Mouse (Mus musculus): ENCODE measurements around the gene Grin2b. TPM values are rescaled to one million over a fixed set of nuclear protein-coding genes. Genes with fewer than 3 reads are reported as not detected.
"Not testable (repeated sequence)": the region's sequence is repeated elsewhere in the genome, so short reads cannot be mapped to it uniquely, and the experiment has no call there.

Grin2b gene
- polyA plus RNA-seq, 1 experiment: not detected

DNA sequence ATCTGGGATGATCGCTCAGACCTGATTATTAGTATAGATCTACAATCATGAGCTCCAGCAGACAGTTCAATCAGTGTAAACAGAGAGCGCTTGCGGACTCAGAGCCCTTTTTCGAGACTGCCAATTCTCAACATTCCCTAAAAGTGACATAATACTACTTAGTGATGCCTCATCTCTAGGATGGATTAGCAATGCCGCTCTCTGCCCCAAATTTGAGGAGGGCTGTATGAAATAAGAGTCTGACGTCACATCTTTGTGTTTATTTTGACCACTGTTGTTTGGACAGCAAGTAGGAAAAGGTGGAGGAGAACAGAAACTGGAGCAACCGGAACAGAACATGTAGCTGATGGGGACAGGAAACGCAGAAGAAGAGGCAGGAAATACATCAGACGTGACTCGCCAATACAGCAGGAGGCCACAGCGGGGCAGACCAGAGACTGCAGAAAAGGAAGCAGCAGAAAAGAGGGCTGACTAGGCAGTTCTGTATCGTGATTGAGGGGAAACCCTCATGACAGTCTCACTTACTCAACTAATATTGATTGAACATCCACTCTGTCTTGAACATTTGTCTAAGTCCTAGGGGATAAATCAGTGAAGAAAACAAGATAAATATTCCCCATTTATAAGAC, 472.5 kb downstream of the Grin2b start:
- H3K4me3 ChIP-seq (replicated peaks): no peak overlapping the region
- TF ChIP-seq GATA1 (IDR thresholded peaks at IDR 0.05; ENCODE audit: low read length): no peak
- TF ChIP-seq TAL1 (IDR thresholded peaks at IDR 0.05; ENCODE audit: low read length): no peak
- H3K4me1 ChIP-seq (ENCODE audit: control insufficient read depth): no peaks in the 10 kb centered on the region
- no peaks in the 10 kb centered on the region for H3K36me3 ChIP-seq (ENCODE audit: control insufficient read depth)
- H3K9me3 ChIP-seq (ENCODE audit: control insufficient read depth, low read length): peaks cover 2% of the 10 kb centered on the region; the same call in 1 of the 2 replicates
- no peaks in the 10 kb centered on the region for H3K27me3 ChIP-seq (ENCODE audit: control insufficient read depth)

DNA sequence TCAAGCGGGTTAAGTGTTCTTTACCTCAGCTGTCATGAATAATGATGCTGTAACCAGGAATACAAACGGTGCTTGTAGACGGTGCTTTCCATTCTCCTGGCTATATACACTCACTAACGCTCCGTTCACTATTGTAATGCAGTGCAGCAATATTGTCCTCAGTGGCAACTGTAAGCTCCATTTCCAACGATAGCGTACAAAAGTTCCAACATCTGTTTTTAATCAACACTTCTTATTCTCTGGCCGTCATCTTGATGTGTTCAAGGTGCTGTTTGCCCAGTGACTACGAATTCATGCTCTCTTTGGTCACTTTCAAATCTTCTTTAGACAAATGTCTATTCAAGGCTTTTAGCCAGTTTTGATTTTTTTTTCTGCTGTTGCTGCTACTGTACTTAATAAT, 480.8 kb downstream of the Grin2b start:
- no peaks in the 10 kb centered on the region for H3K4me1 ChIP-seq (ENCODE audit: control insufficient read depth)
- H3K9me3 ChIP-seq (ENCODE audit: control insufficient read depth, low read length): peaks cover 15% of the 10 kb centered on the region; the same call in 1 of the 2 replicates
- H3K36me3 ChIP-seq (ENCODE audit: control insufficient read depth): no peaks in the 10 kb centered on the region
- H3K4me3 ChIP-seq (replicated peaks): no peak overlapping the region
- TF ChIP-seq GATA1 (IDR thresholded peaks at IDR 0.05; ENCODE audit: low read length): no peak
- TF ChIP-seq TAL1 (IDR thresholded peaks at IDR 0.05; ENCODE audit: low read length): no peak
- no peaks in the 10 kb centered on the region for H3K27me3 ChIP-seq (ENCODE audit: control insufficient read depth)

- Histone ChIP-seq H3K27me3 (ENCODE audit: control insufficient read depth) (no peaks in the 10 kb centered on the region), H3K4me3 (replicated peaks) (no peak overlapping the region), H3K36me3 (ENCODE audit: control insufficient read depth) (no peaks in the 10 kb centered on the region), H3K9me3 (ENCODE audit: control insufficient read depth, low read length) (peaks cover 15% of the 10 kb centered on the region; the same call in 1 of the 2 replicates), H3K4me1 (ENCODE audit: control insufficient read depth) (no peaks in the 10 kb centered on the region)
- no peak for TF ChIP-seq GATA1 (IDR thresholded peaks at IDR 0.05; ENCODE audit: low read length)
- no peak for TF ChIP-seq TAL1 (IDR thresholded peaks at IDR 0.05; ENCODE audit: low read length)
These were observed 481.8 kb downstream of the Grin2b start for GRCm38 (mm10) chr6:135691561-135691960.

DNA sequence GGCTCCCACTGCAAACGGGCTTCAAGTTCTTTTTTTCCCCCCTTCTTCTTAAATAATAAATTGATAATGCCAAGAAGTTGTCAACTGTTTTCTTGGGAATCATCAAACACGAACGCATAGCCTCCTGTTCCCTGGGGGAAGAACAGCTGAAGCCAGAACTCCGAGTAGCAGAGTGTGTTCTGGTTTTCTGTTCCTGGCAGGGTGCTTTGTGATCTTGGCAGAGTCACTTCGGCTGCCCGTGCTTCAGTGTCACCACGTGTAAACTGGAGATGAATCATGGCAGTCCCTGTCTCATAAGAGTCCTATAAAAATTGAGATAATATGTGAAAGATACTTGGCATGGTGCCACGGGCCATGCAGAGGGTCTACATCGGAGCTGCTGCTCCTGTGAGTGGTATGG, 485.4 kb downstream of the Grin2b start:
- no peaks in the 10 kb centered on the region for H3K36me3 ChIP-seq (ENCODE audit: control insufficient read depth)
- H3K4me3 ChIP-seq (replicated peaks): no peak overlapping the region
- no peak for TF ChIP-seq GATA1 (IDR thresholded peaks at IDR 0.05; ENCODE audit: low read length)
- TF ChIP-seq TAL1 (IDR thresholded peaks at IDR 0.05; ENCODE audit: low read length): no peak
- H3K4me1 ChIP-seq (ENCODE audit: control insufficient read depth): no peaks in the 10 kb centered on the region
- H3K27me3 ChIP-seq (ENCODE audit: control insufficient read depth): no peaks in the 10 kb centered on the region
- H3K9me3 ChIP-seq (ENCODE audit: control insufficient read depth, low read length): peaks cover 17% of the 10 kb centered on the region; the same call in 1 of the 2 replicates

GRCm38 (mm10) chr6:135684206-135684605, 489.1 kb downstream of the Grin2b start:
- peaks cover 3% of the 10 kb centered on the region; the same call in 1 of the 2 replicates for H3K9me3 ChIP-seq (ENCODE audit: control insufficient read depth, low read length)
- H3K36me3 ChIP-seq (ENCODE audit: control insufficient read depth): no peaks in the 10 kb centered on the region
- H3K4me1 ChIP-seq (ENCODE audit: control insufficient read depth): no peaks in the 10 kb centered on the region
- H3K4me3 ChIP-seq (replicated peaks): no peak overlapping the region
- no peaks in the 10 kb centered on the region for H3K27me3 ChIP-seq (ENCODE audit: control insufficient read depth)
- TF ChIP-seq GATA1 (IDR thresholded peaks at IDR 0.05; ENCODE audit: low read length) (no peak), TAL1 (IDR thresholded peaks at IDR 0.05; ENCODE audit: low read length) (no peak)

DNA sequence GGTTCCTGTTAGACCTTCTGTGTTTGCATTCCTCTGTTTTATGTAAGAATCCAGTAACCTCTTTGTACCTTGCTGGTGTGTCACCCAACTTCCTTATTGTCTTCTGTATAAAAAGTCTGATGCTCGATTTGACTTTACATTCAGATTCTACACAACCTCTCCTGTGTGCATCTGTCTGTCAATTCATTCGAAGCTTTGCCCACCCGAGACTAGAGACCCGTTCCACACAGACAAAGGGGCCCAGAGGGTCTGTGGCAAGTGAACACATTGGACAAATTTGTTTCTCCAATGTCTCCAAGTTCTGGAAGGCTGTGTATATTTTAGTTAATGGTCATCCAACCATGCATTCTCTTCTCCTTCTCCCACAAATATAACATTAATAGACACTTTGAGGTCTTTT, 491.9 kb downstream of the Grin2b start:
- H3K4me1 ChIP-seq (ENCODE audit: control insufficient read depth); H3K9me3 ChIP-seq (ENCODE audit: control insufficient read depth, low read length); H3K36me3 ChIP-seq (ENCODE audit: control insufficient read depth); H3K27me3 ChIP-seq (ENCODE audit: control insufficient read depth); H3K4me3 ChIP-seq (replicated peaks): not testable (repeated sequence)

- TF ChIP-seq TAL1 (IDR thresholded peaks at IDR 0.05; ENCODE audit: low read length) (no peak), GATA1 (IDR thresholded peaks at IDR 0.05; ENCODE audit: low read length) (no peak)
- Histone ChIP-seq H3K4me3 (replicated peaks) (no peak overlapping the region), H3K4me1 (ENCODE audit: control insufficient read depth) (no peaks in the 10 kb centered on the region), H3K36me3 (ENCODE audit: control insufficient read depth) (no peaks in the 10 kb centered on the region), H3K27me3 (ENCODE audit: control insufficient read depth) (no peaks in the 10 kb centered on the region), H3K9me3 (ENCODE audit: control insufficient read depth, low read length) (peaks cover 4% of the 10 kb centered on the region; the same call in 1 of the 2 replicates)
These were observed 493.1 kb downstream of the Grin2b start for GRCm38 (mm10) chr6:135680105-135680710.

- TF ChIP-seq GATA1 (IDR thresholded peaks at IDR 0.05; ENCODE audit: low read length) (no peak), TAL1 (IDR thresholded peaks at IDR 0.05; ENCODE audit: low read length) (no peak)
- Histone ChIP-seq H3K4me3 (replicated peaks) (no peak overlapping the region), H3K4me1 (ENCODE audit: control insufficient read depth) (no peaks in the 10 kb centered on the region), H3K9me3 (ENCODE audit: control insufficient read depth, low read length) (peaks cover 10% of the 10 kb centered on the region), H3K36me3 (ENCODE audit: control insufficient read depth) (no peaks in the 10 kb centered on the region), H3K27me3 (ENCODE audit: control insufficient read depth) (no peaks in the 10 kb centered on the region)
These were observed 498.9 kb downstream of the Grin2b start for GRCm38 (mm10) chr6:135674380-135674779.

- peaks cover 10% of the 10 kb centered on the region for H3K9me3 ChIP-seq (ENCODE audit: control insufficient read depth, low read length)
- no peak overlapping the region for H3K4me3 ChIP-seq (replicated peaks)
- H3K36me3 ChIP-seq (ENCODE audit: control insufficient read depth): no peaks in the 10 kb centered on the region
- H3K4me1 ChIP-seq (ENCODE audit: control insufficient read depth): no peaks in the 10 kb centered on the region
- no peaks in the 10 kb centered on the region for H3K27me3 ChIP-seq (ENCODE audit: control insufficient read depth)
- no peak for TF ChIP-seq TAL1 (IDR thresholded peaks at IDR 0.05; ENCODE audit: low read length)
- no peak for TF ChIP-seq GATA1 (IDR thresholded peaks at IDR 0.05; ENCODE audit: low read length)
These were observed 501.3 kb downstream of the Grin2b start for GRCm38 (mm10) chr6:135672003-135672402.

Other genes with a start within 250 kb of the Grin2b start
- not detected in 2 replicates for gene Gm8994, start 154.0 kb upstream of the Grin2b start, polyA plus RNA-seq (2012)
- gene E330021D16Rik, start 242.1 kb upstream of the Grin2b start, polyA plus RNA-seq (2012): not detected in 2 replicates

Measured in erythroblast, embryonic 14.5 days (primary cell).